Mouse (Mus musculus): Measurements from ENCODE around the gene Gm10188.

DNA sequence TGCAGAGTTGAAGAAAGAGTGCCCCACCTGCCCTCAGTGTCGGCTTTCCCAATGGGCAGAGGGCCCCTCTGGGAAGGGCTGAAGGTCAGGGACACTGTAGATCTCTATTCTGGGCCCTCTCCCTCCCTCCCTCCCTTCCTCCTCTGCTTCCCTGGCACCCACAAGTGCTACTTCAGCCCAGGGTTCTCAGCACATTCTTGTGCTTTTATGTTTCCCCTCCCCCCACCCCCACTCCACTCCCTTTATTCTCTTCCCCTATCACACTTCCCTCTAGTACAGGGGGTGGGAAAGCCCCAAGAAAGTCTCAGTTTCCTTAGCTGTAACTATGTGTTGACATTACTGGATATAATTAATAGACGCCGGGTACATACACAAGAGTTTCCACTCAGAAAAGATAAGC, 34.9 kb downstream of the Gm10188 start:
- TF ChIP-seq POLR2A (IDR thresholded peaks at IDR 0.05; ENCODE audit: borderline replicate concordance, low read depth, low read length): no peak
- no peak for TF ChIP-seq CTCF (IDR thresholded peaks at IDR 0.05; ENCODE audit: low read depth, low read length)
